Mouse (Mus musculus) cerebellum, postnatal 25 days (tissue): ENCODE results near the gene Baz2b.
A peak's percentile ranks its signal among the peaks of the same experiment; 100 is the strongest.
"Not testable (repeated sequence)": the region's sequence is repeated elsewhere in the genome, so short reads cannot be mapped to it uniquely, and the experiment has no call there.

Experiments
- DNase-seq, 2 experiments: peaks; one replicate each; pipeline ENCODE4 v3.0.0; 2021; ENCODE audit warnings: mixed read lengths in 2 of 2

Gene Baz2b

DNA sequence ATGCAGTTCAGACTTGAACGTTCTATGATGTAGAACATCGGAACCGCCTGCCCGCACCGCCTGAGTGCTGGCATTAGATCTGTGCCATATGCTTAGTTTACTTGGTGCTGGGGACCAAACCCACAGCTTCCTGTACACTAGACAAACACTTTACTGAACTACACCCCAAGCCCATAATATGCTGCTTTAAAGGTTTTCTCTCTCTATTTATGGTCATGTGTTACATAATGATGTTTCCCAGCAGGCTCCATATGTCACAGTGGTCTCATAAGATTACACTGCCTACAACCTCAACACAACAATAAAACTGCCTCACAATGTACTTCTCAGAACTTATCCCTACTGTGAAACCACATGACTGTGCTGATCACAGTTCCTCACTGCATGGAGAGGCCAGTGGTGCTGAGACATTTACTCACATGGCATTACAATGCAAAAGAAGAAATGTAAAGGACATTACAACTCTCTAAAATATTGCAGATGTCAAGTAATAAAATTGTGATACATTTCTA is 9.5 kb downstream of the Baz2b start:
- DNase-seq, result no peak

DNA sequence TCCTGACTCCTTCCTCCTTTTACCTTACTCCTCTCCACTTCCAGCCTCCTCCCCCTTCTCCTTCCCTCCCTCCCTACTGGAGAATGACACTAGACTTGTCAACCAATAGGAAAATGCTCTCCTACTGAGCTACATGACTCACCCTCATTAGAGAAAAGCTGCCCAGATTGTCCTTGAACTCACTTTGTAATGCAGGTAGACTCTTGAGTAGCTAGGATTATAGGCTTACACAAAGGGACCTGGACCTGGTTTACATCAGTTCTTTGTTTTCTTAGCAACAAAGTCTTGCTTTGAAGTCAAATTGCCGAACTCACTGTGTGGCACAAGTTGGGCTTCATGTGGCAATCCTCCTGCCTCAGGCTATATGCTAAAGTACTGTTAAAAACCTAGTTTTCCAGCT is 12.8 kb downstream of the Baz2b start:
- DNase-seq, result no peak

DNA sequence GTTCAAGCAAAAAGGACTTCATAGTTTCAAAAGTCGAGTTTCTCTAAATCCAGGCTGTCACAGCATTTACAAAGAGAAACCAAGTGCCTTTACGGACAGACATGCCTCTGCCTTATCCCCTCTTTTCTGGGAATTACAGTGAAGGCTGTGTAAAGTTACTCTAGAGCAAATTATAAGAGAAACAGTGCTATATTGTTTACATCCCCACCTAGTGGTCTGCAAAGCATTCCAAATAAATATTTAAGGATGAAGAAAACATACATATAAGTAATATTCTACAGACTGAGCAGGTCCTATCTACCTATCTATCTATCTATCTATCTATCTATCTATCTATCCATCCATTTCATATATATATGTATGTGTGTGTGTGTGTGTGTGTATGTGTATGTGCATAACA is 27.9 kb downstream of the Baz2b start:
- DNase-seq, result no peak

DNA sequence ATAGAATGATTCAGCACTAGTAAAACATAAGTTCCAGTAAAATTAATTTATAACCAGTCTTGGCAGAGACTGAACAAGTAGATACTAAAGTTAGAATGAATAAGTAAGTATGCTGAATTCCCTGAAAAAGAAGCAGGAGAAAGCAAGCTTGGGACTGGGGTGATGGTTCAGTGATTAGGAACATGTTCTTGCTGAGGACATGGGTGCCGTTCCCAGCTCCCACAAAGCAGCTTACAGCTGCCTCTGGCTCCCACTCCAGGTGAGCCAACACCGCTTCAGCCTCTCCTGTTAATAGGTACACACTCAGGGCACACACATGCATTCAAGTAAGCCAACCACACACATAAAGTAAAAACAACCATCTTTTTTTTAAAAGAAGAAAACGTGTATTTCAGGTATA is 32.1 kb downstream of the Baz2b start:
- no peak for DNase-seq

DNA sequence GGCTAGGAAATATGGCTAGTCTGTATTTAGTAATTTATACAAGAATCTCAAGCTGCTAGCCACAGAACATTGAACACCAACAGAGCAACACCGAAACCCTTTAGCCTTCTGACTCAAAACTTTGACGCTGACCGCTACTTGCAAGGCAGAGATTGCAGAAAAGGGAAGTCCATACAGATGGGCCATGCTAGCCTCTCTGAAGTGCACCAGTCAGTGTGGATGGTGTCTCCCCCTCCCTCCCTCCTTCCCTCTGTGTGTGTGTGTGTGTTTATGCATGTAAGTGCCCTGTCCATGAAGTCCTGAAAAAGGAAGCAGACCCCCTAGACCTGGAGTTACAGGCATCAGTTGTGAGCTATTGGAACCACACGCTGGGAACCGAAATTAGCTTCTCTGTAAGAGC is 33.6 kb downstream of the Baz2b start:
- no peak for DNase-seq

DNA sequence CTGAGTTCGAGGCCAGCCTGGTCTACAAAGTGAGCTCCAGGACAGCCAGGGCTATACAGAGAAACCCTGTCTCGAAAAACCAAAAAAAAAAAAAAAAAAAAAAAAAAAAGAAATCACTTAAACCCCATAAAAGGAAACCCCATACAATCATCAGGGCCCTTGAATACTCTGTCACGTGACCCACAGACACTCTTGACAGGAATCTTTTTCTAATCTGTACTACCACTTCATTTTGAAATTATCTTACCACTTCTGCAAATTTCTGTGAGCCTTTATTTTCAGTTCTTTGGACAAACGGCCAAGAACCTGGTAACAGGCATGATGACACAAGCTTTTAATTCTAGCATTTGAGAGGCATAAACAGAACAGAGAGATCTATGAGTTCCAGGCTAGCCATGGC is 34.6 kb downstream of the Baz2b start:
- no peak for DNase-seq

DNA sequence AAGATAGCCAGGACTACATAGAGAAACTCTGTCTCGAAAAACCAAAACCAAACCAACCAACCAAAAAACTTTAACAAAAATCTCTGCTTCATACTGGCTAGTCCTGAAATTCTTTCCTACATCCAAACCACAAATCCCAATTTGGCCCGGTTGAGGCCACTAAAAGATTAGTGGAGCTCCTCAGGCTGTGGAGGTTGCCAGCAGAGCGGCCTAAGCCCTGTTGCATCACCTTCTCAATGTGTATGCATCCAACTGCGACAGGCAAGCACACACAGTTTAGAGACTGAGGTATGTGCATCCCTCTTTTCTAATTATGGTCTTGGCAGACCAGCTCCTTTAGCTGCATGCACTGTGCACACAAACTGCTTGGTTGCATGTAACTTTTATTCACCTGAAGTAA is 36.0 kb downstream of the Baz2b start:
- no peak for DNase-seq

DNA sequence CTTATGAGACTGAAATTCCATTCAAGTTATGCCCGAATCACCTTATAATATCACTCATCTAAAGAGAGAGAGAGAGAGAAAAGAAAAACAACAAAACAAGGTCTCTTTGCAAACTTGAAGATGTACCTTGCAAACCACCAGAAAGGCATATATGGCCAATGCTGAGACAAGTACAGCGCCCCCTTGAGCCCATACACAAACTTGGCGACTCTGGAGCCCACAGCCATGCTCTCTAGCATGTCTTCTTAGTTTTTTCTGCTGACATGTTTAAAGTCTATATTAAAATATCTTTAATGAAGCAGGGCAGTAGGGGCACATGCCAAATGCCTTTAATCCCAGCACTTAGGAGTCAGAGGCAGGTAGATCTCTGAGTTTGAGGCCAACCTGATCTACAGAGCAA is 36.4 kb downstream of the Baz2b start:
- no peak for DNase-seq

DNA sequence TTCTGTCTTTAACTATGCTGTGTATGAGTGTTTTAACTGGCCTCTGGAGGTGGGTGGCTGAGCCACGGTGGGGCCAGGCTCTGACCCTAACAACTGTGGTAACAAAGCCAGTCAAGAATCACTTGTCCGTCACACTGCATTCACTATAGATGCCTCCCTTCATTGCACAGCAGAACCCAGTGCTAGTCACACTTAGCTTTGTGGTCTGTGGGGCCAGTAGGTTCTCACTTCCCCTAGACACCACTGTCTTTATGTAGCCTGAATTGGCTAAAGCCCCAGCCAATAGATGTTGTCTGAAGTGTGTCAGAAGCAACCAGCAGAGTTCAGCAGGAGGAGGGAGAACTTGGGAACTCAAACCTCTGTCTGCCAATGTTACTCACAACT is 37.1 kb downstream of the Baz2b start:
- no peak for DNase-seq

DNA sequence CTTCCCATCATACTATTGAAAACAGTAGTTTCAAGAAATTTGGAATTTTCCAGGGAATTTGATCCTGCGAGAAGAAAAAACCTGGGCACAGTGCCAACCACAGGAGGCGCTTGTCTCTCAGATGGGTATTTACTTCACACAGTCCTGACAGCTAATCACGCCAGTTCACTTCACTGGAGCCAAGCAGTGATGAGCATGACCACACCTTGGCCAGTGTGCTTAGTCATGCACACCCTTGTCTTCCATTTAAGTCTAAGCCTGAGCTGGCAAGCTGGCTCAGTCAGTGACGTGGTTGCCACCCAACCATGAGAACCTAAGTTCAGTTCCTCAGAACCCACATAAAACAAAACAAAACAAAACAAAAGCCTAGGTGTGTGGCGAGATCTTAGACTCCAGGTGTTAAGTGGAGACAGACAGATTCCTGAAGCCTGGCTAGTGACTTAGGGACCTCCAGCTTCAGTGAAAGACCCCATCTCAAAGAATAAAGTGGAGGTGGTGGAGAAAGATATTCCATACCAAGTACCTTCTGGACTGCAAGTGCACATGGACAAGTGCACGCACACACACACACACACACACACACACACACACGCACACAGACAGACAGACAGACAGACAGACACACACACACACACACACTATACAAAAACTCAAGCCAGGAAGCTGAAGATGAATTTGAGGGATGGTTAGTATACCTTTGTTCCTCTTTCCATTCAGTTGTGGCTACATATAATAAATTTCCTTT is 37.7 kb downstream of the Baz2b start:
- peak; percentile 30 to 62 for DNase-seq

DNA sequence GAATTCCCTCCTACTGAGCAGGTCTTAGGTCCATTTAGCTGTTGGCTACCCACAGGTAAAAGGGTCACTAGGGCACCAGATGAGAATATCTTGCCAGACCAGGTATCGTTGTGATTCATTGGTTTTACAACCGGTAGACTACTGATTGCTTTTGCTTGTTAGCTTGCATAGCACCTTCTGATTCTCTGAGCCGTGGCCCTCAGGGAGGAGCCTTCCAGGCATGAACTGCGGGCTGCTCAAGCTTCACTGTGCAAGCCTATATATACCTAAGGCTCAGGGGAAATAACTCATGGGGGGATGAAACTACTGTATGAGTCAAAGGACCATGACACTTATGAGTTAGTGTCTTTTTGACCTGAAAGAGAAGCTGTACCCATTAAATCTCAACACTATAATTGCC is 42.8 kb downstream of the Baz2b start:
- DNase-seq, result no peak

DNA sequence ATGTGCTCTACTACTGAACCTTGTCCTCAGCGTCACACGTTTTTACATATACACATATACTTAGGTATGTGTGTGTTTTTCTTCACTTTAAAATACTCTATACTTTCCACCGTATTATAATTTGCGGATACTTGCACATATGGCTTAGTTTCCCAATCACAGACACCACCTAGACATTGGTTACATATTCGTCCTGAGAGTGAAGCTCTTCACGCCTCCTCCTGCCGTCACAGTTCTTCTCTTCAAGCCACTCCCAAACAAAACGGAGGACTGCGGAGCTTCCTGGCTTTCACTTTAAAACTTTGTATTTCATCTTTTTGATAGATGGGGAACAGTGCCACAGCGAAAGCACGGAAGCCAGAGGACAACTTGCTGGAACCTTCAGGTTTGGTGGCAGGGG is 44.0 kb downstream of the Baz2b start:
- DNase-seq, result no peak

DNA sequence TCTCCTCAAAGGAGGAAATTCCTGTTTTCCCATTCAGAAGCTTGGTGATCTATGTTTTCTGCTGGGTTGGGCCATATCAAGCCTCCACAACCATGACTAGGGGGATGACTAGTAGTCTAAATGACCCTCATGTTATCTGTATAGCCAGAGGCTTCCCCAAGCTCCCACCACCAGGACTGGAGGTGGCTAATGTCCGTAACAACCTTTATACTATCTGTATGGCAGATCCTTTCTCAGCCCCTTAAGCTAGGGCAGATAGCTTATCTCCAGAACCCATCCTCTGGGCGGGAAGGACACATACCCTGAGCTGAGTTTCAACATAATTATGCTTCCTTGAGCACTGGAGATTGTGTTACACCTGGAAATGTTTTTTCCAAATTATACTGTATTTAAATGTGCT is 45.9 kb downstream of the Baz2b start:
- no peak for DNase-seq

DNA sequence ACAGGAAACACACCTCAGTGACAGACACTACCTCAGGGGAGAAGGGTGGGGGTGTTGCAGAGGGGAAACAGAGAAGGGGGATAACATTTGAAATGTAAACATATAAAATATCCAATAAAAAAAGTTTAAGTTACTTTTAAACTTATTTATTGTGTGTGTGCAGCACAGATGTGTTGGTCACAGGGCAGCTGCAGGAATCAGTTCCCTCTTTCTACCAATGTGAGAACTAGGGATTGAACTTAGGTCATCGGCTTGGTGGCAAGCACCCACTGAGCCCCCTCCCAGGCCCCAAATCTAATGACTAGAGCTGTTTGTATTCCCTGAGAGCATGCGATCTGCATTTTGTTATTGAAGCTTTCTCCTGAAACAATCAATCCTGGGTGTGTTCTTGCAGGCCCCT is 57.2 kb downstream of the Baz2b start:
- no peak for DNase-seq

DNA sequence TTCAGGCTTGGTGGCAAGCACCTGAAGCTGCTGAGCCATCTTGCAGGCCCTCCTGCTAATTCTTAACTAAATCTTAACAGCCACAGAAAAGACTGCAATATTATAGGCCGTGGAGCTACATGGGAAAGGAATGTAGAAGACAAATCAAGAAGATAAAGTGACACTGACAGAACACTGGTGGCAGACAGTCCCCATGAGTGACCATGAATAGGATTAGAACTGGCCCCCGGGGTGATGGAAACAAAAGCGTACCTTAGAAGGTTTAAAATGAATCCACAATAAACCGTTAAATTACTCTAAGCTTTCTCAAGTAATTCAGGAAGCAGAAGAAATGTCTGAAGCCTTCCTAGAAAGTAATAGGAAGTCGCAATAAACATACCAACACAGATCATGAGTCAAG is 61.0 kb downstream of the Baz2b start:
- no peak for DNase-seq

DNA sequence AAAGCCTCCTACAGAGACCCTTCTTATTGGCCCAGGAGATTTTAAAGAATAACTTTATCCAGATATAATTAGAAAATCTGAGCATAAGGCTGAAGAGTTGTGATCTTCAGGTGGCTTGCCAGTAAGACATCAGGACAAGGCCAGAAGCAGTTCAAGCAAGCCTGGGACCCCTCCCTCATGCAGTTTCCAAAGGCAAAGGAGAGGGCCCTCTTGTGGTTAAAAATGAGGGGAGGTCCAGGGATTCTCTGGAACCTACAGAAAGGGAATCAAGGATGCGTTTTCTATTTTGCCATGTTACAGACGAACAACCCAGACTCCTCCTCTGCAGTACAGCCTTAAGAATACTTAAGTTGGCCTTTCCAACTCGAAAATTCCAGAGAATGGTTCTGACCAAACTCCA is 62.2 kb downstream of the Baz2b start:
- DNase-seq, result no peak

DNA sequence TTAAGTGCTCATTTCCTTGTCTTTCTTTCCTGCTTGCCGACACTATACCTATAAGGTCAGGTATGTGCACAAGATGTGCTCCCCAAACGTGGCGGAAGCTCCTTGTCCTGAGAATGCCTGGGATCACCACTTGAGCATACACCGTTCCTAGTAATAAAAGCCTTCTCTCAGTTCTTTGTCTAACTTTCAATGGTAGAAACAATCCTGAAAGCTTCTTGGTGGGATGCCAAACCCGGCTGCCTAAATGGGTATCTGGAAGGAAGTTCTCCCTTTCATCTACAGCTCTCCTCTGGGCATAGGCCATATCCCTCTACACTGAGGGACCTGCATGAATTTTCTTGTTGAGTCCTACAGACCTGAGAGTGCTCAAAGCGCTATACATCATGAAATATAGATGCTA is 63.9 kb downstream of the Baz2b start:
- DNase-seq, result peak in 1 of 2 experiments; percentile 13

DNA sequence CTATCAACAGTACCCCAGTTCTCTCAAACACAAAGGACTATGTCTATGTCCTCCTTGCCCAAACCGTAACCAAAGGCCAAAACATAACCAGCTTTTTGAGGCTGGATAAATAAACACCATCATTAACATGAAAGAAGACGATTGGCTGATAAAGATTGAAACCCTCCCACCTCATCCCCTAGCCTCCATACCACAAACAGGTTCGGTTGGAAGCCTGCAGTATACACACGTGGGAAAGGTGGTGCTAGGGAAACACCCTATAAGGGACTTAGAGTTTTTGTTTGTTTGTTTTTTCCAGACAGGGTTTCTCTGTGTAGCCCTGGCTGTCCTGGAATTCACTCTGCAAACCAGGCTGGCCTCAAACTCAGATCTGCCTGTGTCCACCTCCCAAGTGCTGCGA is 66.3 kb downstream of the Baz2b start:
- DNase-seq, result no peak

DNA sequence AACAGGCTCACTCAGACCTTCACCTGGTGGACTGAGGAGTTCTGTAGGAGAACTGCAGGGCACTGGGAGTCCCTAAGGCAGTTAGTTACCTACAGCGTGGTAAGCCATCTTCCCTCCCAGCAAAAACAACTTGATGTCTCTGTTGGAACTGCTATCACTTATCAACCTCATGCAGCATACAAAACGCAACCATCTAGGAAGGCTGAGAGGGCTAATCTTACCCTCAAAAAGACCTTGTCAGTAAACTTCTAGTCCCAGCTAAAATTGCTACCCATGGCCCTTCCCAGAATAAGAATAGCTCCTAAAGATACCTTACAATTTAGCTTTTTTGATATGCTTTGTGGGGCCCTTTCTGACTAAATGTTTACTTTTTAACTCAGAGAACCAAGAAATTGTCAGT is 67.4 kb downstream of the Baz2b start:
- DNase-seq, result no peak

DNA sequence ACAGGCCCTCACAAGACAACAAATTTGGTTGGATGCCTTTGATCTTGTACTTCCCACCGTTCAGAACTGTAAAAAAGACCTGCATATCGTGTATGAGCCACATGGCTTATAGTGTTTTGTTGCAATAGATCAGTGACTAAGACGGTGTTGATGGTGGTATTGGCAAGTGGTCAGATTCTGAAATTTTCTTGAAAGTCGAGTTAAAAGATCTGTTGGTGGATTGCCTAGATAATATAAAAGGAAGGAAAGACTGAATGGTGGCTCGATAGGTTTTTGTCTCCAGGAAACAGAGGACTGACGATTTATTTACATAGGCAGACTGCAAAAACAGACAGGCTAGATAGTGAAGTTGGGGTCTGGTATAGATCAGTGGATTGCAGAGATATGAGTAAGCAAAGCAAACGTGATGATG is 70.9 kb downstream of the Baz2b start:
- no peak for DNase-seq

DNA sequence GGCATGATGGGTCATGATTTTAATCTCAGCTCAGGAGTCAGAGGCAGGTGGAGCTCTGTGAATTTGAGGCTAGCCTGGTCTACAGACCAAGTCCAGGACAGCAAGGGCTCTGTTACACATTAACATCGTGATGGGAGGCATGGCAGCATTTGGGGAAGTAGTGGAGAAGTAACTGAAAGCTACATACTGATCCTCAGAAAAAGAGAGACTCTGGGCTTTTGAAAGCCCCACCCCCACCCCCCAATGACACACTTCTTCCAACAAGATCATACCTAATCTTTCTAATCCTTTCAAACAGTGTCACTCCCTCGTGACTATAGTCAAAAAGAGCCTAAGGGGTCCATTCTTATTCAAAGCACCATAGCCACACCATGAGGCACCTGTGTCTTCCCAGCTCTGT is 73.8 kb downstream of the Baz2b start:
- no peak for DNase-seq

DNA sequence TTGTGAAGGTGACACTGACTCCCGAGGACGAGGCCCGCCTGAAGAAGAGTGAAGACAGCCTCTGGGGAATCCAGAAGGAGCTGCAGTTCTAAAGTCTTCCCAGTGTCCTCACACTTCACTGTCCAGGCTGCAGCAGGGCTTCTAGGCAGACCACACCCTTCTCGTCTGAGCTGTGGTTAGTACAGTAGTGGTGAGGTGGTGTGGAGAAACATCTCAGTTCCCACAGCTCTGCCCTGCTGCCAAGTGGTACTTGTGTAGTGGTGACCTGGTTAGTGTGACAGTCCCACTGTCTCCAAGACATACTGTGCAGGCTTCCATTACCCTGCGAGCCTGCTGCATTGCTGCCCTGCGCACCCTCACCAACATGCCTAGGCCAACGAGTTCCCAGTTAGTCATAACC is 74.7 kb downstream of the Baz2b start:
- DNase-seq, result not testable (repeated sequence)

DNA sequence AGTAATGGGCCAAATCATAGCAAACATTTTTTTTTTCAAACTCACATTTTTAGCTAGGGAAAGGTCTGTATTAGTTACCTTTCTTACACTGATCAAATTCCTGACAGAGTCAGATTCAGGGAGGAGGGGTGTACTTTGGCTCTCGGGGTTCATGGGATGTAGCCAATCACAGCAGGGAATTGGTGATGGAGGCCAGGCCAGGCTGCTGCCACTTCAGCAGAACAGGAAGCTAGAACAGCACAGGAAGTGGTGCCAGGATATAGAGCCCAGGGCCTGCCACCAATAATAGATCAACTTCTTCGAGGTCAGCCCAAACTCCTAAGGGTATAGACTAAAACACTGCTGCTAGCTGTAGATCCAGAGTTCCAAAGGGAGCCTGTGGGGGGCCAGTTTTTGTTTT is 76.6 kb downstream of the Baz2b start:
- DNase-seq, result peak; percentile 65 to 75

DNA sequence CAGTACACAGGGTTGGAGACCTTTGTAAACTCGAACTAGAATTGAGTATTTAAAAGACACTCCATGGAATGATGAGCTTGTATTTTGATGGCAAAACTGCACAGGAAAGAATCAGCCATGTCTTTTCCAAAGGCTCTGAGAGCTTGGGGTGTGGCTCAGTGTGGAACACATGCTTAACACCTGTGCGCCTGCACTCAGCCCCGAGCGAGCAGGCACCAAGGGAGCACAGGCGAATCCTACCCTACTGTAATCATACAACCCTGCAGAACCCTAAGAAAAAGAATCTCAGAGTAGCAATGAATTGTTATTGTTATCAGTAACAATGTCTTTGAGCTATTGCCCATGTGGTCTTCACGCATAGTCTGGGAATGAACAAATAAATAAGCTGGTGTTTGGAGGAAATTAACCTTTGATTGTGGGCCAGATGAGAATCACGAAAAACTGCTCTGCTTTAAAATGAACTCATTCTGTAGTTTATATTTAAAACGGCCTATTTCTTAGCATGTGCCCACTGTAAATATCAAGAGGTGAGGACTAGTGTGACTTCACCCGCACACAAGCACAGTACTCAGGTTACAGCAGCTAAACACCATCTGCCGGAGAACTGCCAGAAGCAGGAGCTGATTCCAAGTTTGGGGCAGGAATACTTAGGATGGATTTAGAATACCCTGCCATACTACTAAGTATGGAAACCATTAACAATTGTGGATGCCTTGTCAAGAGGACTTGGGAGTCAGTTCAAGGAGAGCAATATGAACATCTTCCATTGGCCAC is 77.2 kb downstream of the Baz2b start:
- DNase-seq, result peak; percentile 35 to 50

DNA sequence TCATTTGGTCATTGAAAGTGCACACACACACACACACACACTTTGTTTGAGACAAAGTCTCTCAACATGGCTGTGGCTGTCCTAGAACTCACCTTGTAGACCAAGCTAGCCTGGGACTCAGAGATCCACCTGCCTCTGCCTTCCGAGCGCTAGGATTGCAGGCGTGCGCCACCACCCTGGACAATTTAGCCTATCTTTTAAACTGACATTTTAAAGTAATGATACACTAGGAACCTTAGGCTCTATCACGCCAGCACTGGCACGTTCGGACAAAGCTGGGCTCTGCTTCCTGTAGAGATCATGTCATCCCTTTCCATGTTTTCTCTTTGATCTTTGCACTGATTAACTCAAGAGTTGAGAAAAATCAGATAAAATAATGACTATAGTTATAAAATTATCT is 81.0 kb downstream of the Baz2b start:
- DNase-seq, result no peak
